Mouse (Mus musculus) right cerebral cortex, postnatal 36 days (tissue): ENCODE measurements around the gene Saxo2.
A peak's percentile ranks its signal among the peaks of the same experiment; 100 is the strongest.

Source experiments
- DNase-seq, 2 experiments: peaks; one replicate each; pipeline ENCODE4 v3.0.0; 2022; ENCODE audit warnings: low spot score in 2 of 2, mixed read lengths in 1 of 2

Saxo2 gene

GRCm38 (mm10) chr7:82648353-82649080 lies at the start of gene Saxo2, which contains the start of gene Efl1:
Gene Saxo2, minus strand, starts transcription at chr7:82648528.
Gene Efl1, plus strand, starts transcription at chr7:82648614.
- peak; percentile 97 to 98 for DNase-seq

- DNase-seq, result no peak
Observed at GRCm38 (mm10) chr7:82697668-82698067, 49.3 kb upstream of the Saxo2 start.

GRCm38 (mm10) chr7:82691021-82691738 lies 42.9 kb upstream of the Saxo2 start:
- DNase-seq, result no peak

- peak; percentile 16 to 38 for DNase-seq
Observed at GRCm38 (mm10) chr7:82688736-82689135, 40.4 kb upstream of the Saxo2 start.

GRCm38 (mm10) chr7:82679901-82680300 lies 31.6 kb upstream of the Saxo2 start:
- no peak for DNase-seq

- no peak for DNase-seq
Observed at GRCm38 (mm10) chr7:82676834-82677233, 28.5 kb upstream of the Saxo2 start.

- DNase-seq, result no peak
Observed at GRCm38 (mm10) chr7:82676001-82676400, 27.7 kb upstream of the Saxo2 start.

- no peak for DNase-seq
Observed at GRCm38 (mm10) chr7:82664604-82665003, 16.3 kb upstream of the Saxo2 start.

- peak in 1 of 2 experiments; percentile 11 for DNase-seq
Observed at GRCm38 (mm10) chr7:82649081-82649445, 735 bp upstream of the Saxo2 start.

- DNase-seq, result no peak
Observed at GRCm38 (mm10) chr7:82647909-82648308, 419 bp downstream of the Saxo2 start.

GRCm38 (mm10) chr7:82647183-82647582 lies 1.1 kb downstream of the Saxo2 start:
- DNase-seq, result no peak

GRCm38 (mm10) chr7:82625342-82625741 lies 23.0 kb downstream of the Saxo2 start:
- no peak for DNase-seq

GRCm38 (mm10) chr7:82609629-82610028 lies 38.7 kb downstream of the Saxo2 start:
- DNase-seq, result no peak

GRCm38 (mm10) chr7:82605425-82605824 lies 42.9 kb downstream of the Saxo2 start:
- no peak for DNase-seq

- no peak for DNase-seq
Observed at GRCm38 (mm10) chr7:82602008-82602407, 46.3 kb downstream of the Saxo2 start.

- DNase-seq, result no peak
Observed at GRCm38 (mm10) chr7:82590931-82591330, 57.4 kb downstream of the Saxo2 start.
